Mouse (Mus musculus) embryonic facial prominence, embryonic 15.5 days (tissue): Measurements from ENCODE around the gene Ehbp1l1. TPM values are rescaled to one million over a fixed set of nuclear protein-coding genes. Genes with fewer than 3 reads are reported as not detected.

Experiments
- ATAC-seq: fragments of 200-750 bp; cut with Nextera tagmentation; 2 replicates; pipeline ENCODE4 v1.8.0; 2017; ENCODE audit warnings: low read depth, moderate TSS enrichment; ENCODE audit not compliant: insufficient number of reproducible peaks, low FRiP score, low TSS enrichment
- H3K27ac ChIP-seq: fragments of 300-500 bp; sonication (generic); replicated peaks from 2 replicates; pipeline ENCODE4 v1.5.1; 2015; ENCODE audit warnings: mild to moderate bottlenecking, inconsistent platforms
- H3K27me3 ChIP-seq: fragments of 300-500 bp; sonication (generic); 2 replicates; pipeline ENCODE4 v1.6.1; 2015; ENCODE audit warnings: inconsistent platforms
- H3K36me3 ChIP-seq: fragments of 300-500 bp; sonication (generic); 2 replicates; pipeline ENCODE4 v1.6.1; 2015; ENCODE audit warnings: mild to moderate bottlenecking, inconsistent platforms
- H3K4me1 ChIP-seq: fragments of 300-500 bp; sonication (generic); 2 replicates; pipeline ENCODE4 v1.6.1; 2015; ENCODE audit warnings: inconsistent platforms
- H3K4me2 ChIP-seq: fragments of 300-500 bp; sonication (generic); replicated peaks from 2 replicates; pipeline ENCODE4 v1.6.1; 2015; ENCODE audit warnings: mild to moderate bottlenecking, inconsistent platforms
- H3K4me3 ChIP-seq: fragments of 300-500 bp; sonication (generic); replicated peaks from 2 replicates; pipeline ENCODE4 v1.5.1; 2015; ENCODE audit warnings: mild to moderate bottlenecking, inconsistent platforms
- H3K9ac ChIP-seq: fragments of 300-500 bp; sonication (generic); 2 replicates; pipeline ENCODE4 v1.6.1; 2015; ENCODE audit warnings: inconsistent platforms
- H3K9me3 ChIP-seq: fragments of 300-500 bp; sonication (generic); replicated peaks from 2 replicates; pipeline ENCODE4 v1.6.1; 2016; ENCODE audit warnings: inconsistent platforms
- WGBS: fragments of 180-500 bp; shearing (Covaris S2); methylation state at CpG from one replicate; pipeline ENCODE4 v1.1.7; 2015; 5-methylcytosine and 5-hydroxymethylcytosine counted together
- polyA plus RNA-seq: library from polyadenylated mRNA; unstranded; fragments of >200 nt; fragmentation: Nextera tagmentation; extraction: Ambion mirVana; gene quantifications from 2 replicates; pipeline ENCODE4 v1.2.1, GENCODE M21; 2015

The Ehbp1l1 gene
- polyA plus RNA-seq, 1 experiment from 2014 or later = 32.4 TPM

DNA sequence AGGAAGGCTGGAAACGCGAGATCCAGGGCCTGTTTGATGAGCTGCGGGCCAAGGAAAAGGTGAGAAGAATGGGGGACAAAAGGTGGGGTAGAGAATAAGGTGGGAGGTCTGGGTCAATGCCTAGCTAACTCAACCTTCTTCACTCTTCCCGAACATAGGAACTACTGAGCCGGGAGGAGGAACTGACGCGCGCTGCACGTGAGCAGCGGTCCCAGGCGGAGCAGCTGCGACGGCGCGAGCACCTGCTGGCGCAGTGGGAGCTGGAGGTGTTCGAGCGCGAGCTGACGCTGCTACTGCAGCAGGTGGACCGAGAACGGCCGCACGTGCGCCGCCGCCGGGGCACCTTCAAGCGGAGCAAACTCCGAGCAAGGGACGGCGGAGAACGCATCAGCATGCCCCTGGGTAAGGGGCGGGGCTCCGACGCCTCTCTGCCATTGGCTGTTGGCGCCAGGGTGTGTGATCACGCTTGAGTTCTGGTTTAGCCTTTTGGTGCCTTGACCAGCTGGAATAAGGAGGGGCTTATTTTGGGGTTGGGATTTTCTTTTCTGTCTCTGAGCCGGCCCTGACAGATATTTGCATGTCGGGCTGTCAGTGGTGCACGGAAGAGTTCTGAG is 30.2 kb downstream of the Ehbp1l1 start:
- no peak overlapping the region for H3K27ac ChIP-seq
- no peaks in the 10 kb centered on the region for H3K27me3 ChIP-seq
- H3K9ac ChIP-seq = no peak overlapping the region
- 0 out of 2 replicates have a peak overlapping the region, but pooled peaks have one; percentile 8 for H3K4me3 ChIP-seq
- peaks cover 80% of the 10 kb centered on the region for H3K36me3 ChIP-seq
- H3K9me3 ChIP-seq = no peaks in the 10 kb centered on the region
- ATAC-seq = no peak
- WGBS = 33% methylated on average over 41 of the region's 41 CpGs
- H3K4me1 ChIP-seq = peaks cover 43% of the 10 kb centered on the region
- peak overlapping the region; percentile 22; the same call in 1 of the 2 replicates for H3K4me2 ChIP-seq

DNA sequence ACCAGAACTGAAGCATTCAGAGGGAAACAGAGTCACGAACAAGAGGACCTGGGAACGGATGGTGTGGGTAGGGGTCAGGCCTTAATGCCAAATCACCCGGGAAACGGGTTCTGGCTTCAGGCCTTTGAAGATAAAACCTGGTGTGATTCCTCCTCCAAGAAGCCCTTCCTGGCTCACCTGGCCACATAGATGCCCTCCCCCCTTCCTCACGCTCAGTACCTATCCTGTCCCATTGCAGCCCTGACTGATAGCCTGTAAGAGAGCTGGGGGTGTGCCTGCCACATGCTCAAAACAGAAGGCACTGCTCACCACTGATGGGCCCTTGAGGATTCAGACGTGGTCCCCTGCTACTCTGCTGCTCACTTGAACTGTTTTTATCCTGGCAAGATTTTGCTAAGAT is 32.3 kb downstream of the Ehbp1l1 start:
- ATAC-seq = no peak
- Histone ChIP-seq H3K4me3 (no peak overlapping the region), H3K27ac (no peak overlapping the region), H3K27me3 (no peaks in the 10 kb centered on the region), H3K36me3 (peaks cover 59% of the 10 kb centered on the region), H3K4me2 (peak overlapping the region; percentile 94; the same call in 1 of the 2 replicates), H3K9me3 (no peaks in the 10 kb centered on the region), H3K9ac (no peak overlapping the region), H3K4me1 (peaks cover 53% of the 10 kb centered on the region)
- 82% methylated on average over 6 of the region's 6 CpGs for WGBS

DNA sequence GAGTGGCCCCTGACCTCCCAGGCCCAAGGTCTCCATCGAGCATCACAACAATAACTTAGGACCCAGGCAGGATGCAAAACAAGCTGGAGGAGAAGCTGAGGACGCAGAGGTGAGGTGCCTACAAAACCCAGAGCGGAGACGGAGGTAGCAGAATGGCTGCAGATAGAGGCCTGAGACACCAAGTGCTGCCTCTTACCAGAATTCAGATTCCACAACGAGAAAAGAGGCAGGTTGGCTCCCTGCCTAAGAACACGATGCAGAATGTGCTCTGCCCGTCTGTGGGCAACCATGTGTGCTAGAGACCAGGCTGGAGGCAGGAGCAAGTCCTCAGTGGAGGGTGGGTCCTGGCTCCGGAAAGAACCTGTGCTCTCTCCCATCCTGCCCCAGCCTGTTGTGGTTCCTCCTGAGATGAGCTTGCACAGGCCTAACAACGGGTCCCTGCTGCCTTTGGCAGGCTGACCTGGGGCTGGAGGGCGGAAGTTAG is 33.2 kb downstream of the Ehbp1l1 start:
- Histone ChIP-seq H3K9me3 (no peaks in the 10 kb centered on the region), H3K4me2 (peak overlapping the region; percentile 94), H3K27me3 (no peaks in the 10 kb centered on the region), H3K4me3 (peak overlapping the region; percentile 75), H3K36me3 (peaks cover 50% of the 10 kb centered on the region), H3K4me1 (peaks cover 55% of the 10 kb centered on the region), H3K9ac (0 out of 2 replicates have a peak overlapping the region, but pooled peaks have one; percentile 12), H3K27ac (peak overlapping the region; percentile 97)
- no peak for ATAC-seq
- 55% methylated on average over 10 of the region's 10 CpGs for WGBS

DNA sequence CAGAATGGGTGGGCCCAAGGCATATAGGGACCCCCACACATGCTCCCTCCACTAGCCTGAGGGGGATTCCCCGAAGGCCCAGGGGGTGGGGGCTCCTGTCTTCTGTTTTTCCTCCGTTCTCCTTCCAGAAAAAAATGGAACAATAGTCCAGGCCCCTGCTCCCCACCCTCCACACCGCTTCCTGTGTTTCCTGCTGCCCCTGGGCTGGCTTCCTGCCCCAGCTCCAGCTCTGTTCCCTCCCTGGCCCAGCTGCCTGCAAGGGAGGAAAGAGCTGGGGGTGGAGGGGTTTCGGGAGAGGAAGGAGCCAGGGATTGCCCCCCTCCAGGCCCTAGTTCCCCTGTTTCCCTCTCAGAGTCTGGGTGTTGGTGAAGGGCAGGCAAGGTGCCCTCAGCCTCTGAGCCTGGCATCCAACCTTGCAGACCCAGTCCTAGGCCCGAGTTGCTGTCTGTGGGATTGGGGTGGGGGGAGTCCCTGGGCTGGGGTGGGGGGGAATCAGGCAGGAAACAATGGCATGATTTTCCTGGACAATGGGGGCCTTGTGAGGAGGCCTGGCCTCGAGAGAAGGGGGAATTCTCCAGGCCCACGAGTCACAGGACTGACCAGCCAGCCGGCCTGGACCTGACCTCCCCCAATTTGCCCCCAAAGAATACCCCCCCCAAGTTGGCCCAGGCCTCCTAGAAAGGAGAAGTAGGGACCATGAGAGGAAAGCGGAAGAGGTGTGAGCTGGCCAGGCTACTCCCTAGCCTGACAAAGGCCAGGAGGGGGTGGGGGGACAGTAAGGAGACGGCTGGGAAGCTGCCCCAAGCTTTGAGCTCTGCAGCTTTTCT is 33.8 kb downstream of the Ehbp1l1 start:
- H3K27ac ChIP-seq = peak overlapping the region; percentile 97
- peak overlapping the region; percentile 94 for H3K4me2 ChIP-seq
- H3K27me3 ChIP-seq = no peaks in the 10 kb centered on the region
- peak overlapping the region; percentile 40 for H3K9ac ChIP-seq
- peaks cover 44% of the 10 kb centered on the region for H3K36me3 ChIP-seq
- WGBS = 32% methylated on average over 10 of the region's 10 CpGs
- ATAC-seq = no peak
- H3K9me3 ChIP-seq = no peaks in the 10 kb centered on the region
- H3K4me1 ChIP-seq = peaks cover 61% of the 10 kb centered on the region
- peak overlapping the region; percentile 75 for H3K4me3 ChIP-seq

DNA sequence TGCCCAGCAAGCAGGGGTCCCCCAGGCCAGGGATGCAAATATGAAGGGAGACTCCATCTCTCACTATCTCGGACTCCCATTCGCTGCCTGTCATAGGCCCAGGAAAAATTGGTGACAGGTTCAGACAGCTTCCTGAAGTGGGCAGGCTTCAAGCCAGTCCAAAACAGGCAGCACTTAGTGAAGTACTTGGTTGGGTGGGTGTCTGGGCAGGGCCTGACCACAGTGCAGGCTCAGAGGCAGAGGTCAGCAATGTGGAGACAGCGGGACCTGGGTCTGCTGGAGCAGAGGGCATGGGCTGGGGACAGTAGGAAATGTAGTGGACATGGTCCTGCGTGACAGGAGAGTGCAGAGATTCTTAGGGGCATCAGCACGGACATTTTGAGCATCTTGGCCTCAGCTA is 34.5 kb downstream of the Ehbp1l1 start:
- WGBS = 51% methylated on average over 5 of the region's 5 CpGs
- H3K36me3 ChIP-seq = peaks cover 41% of the 10 kb centered on the region
- H3K4me2 ChIP-seq = peak overlapping the region; percentile 94
- H3K9me3 ChIP-seq = no peaks in the 10 kb centered on the region
- H3K27me3 ChIP-seq = no peaks in the 10 kb centered on the region
- H3K4me1 ChIP-seq = peaks cover 64% of the 10 kb centered on the region
- H3K9ac ChIP-seq = peak overlapping the region; percentile 40; the same call in 1 of the 2 replicates
- ATAC-seq = no peak
- H3K4me3 ChIP-seq = peak overlapping the region; percentile 75
- H3K27ac ChIP-seq = peak overlapping the region; percentile 97

DNA sequence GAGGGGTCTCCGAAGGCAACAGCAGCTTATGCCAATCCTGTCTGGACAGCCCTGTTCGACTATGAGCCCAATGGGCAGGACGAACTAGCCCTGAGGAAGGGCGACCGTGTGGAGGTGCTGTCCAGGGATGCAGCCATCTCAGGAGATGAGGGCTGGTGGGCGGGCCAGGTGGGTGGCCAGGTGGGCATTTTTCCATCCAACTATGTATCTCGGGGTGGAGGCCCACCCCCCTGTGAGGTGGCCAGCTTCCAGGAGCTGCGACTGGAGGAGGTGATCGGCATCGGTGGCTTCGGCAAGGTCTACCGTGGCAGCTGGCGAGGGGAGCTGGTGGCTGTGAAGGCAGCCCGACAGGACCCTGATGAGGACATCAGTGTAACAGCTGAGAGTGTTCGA is 35.8 kb downstream of the Ehbp1l1 start:
- H3K36me3 ChIP-seq = peaks cover 41% of the 10 kb centered on the region
- peak overlapping the region; percentile 97 for H3K27ac ChIP-seq
- no peak for ATAC-seq
- peak overlapping the region; percentile 94 for H3K4me2 ChIP-seq
- H3K27me3 ChIP-seq = no peaks in the 10 kb centered on the region
- H3K4me3 ChIP-seq = peak overlapping the region; percentile 75
- H3K4me1 ChIP-seq = peaks cover 55% of the 10 kb centered on the region
- 49% methylated on average over 15 of the region's 15 CpGs for WGBS
- no peaks in the 10 kb centered on the region for H3K9me3 ChIP-seq
- H3K9ac ChIP-seq = peak overlapping the region; percentile 73

DNA sequence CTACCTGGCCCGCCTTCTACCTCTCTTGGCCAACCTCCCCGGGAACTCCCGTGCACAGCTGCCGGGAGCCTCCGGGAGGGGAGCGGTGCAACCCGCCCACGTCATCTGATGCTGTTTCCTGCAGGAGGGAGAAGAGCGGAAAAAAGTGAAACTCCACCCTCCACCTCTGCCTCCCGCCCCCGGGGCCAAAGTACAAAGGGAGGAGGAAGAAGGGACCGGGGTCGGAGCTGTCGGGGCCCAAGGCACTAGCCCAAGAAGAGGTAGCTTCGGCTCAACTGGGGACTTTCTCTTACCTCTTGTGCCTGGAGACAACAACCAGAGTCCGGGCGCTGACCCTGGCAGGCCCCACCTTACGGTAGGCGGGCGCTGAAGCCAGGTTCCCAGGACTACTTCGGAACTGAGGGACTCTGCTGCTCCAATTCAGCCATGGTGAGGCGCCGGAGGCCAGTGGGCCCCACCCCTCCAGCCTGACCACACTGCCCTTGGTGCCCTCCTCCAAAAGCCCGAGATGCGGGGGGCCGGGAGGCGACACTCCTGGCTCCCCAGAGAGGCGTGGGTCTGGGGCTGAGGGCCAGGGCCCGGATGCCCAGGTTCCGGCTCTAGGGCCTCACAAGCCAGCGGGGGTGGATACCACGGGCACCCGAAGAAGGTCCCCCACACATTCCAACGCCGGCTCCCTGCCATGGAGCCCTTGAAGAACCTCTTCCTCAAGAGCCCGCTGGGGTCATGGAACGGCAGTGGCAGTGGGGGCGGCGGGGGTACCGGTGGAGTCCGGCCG is 36.4 kb downstream of the Ehbp1l1 start:
- Histone ChIP-seq H3K9ac (peak overlapping the region; percentile 73), H3K4me2 (peak overlapping the region; percentile 94), H3K27ac (peak overlapping the region; percentile 97), H3K9me3 (no peaks in the 10 kb centered on the region), H3K4me3 (peak overlapping the region; percentile 75), H3K36me3 (peaks cover 41% of the 10 kb centered on the region), H3K27me3 (no peaks in the 10 kb centered on the region), H3K4me1 (peaks cover 53% of the 10 kb centered on the region)
- ATAC-seq = peak; percentile 77
- 7% methylated on average over 41 of the region's 42 CpGs for WGBS

DNA sequence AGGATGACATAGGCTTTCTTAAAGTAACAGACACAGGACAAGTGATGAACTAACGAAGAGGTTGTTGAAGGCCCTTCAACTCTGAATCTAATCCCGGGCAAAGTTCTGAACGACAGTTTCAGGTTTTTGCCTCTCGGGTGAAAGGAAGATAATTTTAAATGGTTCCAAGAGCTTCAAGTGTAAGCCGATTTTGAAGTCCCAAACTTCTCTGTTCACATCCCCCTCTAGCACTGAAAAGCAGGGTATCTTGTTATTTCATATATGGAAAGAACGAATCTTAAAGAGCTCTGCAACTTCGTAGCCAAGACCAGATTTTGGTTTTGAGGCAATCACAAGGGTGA is 37.1 kb downstream of the Ehbp1l1 start:
- no peaks in the 10 kb centered on the region for H3K27me3 ChIP-seq
- H3K4me3 ChIP-seq = peak overlapping the region; percentile 75
- peak overlapping the region; percentile 97 for H3K27ac ChIP-seq
- no peaks in the 10 kb centered on the region for H3K9me3 ChIP-seq
- peaks cover 51% of the 10 kb centered on the region for H3K4me1 ChIP-seq
- under 1% methylated on average over 7 of the region's 7 CpGs for WGBS
- no peak for ATAC-seq
- H3K4me2 ChIP-seq = peak overlapping the region; percentile 94
- peak overlapping the region; percentile 73 for H3K9ac ChIP-seq
- H3K36me3 ChIP-seq = peaks cover 43% of the 10 kb centered on the region

DNA sequence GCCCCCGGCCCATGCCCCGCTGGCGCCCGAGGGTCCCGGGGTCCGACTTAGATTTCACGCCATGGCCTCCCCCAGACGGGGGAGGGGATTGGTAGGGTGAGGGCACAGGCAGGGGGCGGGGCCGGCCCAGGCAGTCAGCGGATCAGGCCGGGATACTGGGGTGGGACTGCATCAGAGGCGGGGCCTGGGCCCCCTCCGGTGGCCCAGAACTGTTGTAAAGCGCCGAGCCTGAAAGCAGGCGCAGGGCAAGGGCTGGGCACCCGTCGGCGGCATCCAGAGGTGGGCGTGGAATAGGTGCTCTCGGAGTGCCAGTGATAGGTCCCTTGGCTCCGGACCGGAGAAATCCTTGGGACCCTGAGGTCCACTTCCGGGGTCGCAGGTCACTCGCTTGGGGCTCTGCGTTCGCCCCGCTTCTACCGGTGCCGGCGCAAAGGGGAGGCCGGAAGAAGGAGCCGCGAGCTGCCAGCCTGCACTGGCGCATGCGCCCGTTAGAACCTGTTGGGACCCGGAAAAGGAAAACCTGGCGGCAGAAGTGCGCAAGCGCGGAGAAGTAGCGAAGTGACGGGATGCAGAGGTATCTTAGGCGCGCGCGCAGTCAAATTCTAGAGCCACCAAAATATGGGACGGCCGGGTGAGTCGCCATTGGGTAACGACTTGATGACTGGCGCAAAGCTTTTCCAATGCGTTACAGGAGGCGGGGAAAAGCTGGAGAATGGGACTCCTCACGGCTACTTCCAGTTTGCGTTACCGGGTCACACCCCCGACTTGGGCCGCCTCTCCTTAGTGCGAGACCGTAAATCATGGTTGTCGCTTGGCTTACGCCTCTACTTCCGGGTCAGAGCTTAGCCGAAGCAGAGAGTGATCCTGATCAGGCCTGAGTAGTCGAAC is 37.7 kb downstream of the Ehbp1l1 start, which contains the start of the genes Map3k11 and Pcnx3:
TSS of gene Map3k11 (plus strand) at position 543 of the 888 bp plus-strand sequence.
TSS of gene Pcnx3 (minus strand) at position 709 of the 888 bp plus-strand sequence.
- H3K36me3 ChIP-seq = peaks cover 43% of the 10 kb centered on the region
- H3K4me3 ChIP-seq = peak within 1 kb of the TSS; percentile 75
- peak within 1 kb of the TSS; percentile 97 for H3K27ac ChIP-seq
- under 1% methylated on average over 69 of the region's 69 CpGs for WGBS
- peak within 1 kb of the TSS; percentile 94 for H3K4me2 ChIP-seq
- peak; percentile 94 for ATAC-seq
- no peaks in the 10 kb centered on the region for H3K27me3 ChIP-seq
- H3K9ac ChIP-seq = peak within 1 kb of the TSS; percentile 80
- H3K9me3 ChIP-seq = no peaks in the 10 kb centered on the region
- H3K4me1 ChIP-seq = peaks cover 45% of the 10 kb centered on the region

DNA sequence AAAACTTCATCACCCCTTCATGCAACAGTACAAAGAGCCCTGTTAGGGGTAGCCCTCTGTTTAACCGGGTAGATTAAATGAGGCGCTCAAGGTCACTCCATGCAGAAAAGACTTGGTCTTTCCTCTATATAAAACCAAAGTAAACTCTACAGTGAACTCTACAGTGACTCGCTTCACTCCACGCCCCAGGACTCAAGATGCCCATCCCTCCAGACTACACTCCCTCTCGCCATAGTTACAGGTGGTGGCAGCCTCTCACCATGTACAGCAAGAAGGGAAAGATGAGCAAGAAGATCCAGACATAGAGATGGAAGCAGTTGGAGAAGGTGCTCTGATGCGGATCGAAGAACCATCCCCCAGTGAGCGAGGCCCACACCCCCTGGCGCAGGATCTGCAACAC is 38.4 kb downstream of the Ehbp1l1 start:
- H3K36me3 ChIP-seq = peaks cover 43% of the 10 kb centered on the region
- no peaks in the 10 kb centered on the region for H3K27me3 ChIP-seq
- no peak for ATAC-seq
- H3K4me1 ChIP-seq = peaks cover 39% of the 10 kb centered on the region
- H3K9me3 ChIP-seq = no peaks in the 10 kb centered on the region
- H3K9ac ChIP-seq = peak overlapping the region; percentile 80
- H3K27ac ChIP-seq = peak overlapping the region; percentile 97
- WGBS = 16% methylated on average over 9 of the region's 9 CpGs
- peak overlapping the region; percentile 75 for H3K4me3 ChIP-seq
- peak overlapping the region; percentile 94 for H3K4me2 ChIP-seq
